Mouse (Mus musculus) liver, adult 2 months (tissue): Measurements from ENCODE around the gene Tmem86a.

ENCODE experiments used
- CTCF ChIP-seq: fragments of 200-500 bp; IDR thresholded peaks from 2 replicates; pipeline ENCODE4 v1.5.1; 2011; ENCODE audit warnings: low read depth, low read length, control low read depth
- POLR2A ChIP-seq: fragments of 200-500 bp; IDR thresholded peaks from 2 replicates; pipeline ENCODE4 v1.6.1; 2011; ENCODE audit warnings: low read length, control low read depth; ENCODE audit not compliant: insufficient read depth; ENCODE audit errors: extremely low read depth

GRCm38 (mm10) chr7:47094969-47095368 is 44.6 kb downstream of the Tmem86a start:
- no peak for TF ChIP-seq CTCF
- no peak for TF ChIP-seq POLR2A
